ENCODE assay signal across 8 mouse cellular contexts in genomic region chrX:7947108-7947899, GRCm38 (mm10). TPM values are rescaled to one million over a fixed set of nuclear protein-coding genes. Genes with fewer than 3 reads are reported as not detected.
DNase-seq lines count a peak whose midpoint lies in the region; ATAC-seq and TF ChIP-seq lines count a peak whose summit lies in the region.

Hdac6 (minus strand) TSS chrX:7947889.

- DNase-seq in gastrocnemius, adult 2 months, result no peak
- DNase-seq in gastrocnemius, postnatal 10 days, result no peak
- DNase-seq in Muller cell, postnatal 12 days (ENCODE audit: inconsistent ontology term), result peak; percentile 37
- no peak for DNase-seq in left cerebral cortex, adult 8-10 months (ENCODE audit: low spot score in 2 of 2)
- peak; percentile 24 for DNase-seq in neural tube, embryonic 10.5 days (ENCODE audit: extremely low spot score, low spot score)
- DNase-seq in adipocyte (ENCODE audit: low spot score), result no peak

- intact Hi-C loops in gastrocnemius, adult 2 months (cut with DNase I), result loop anchor here (5.0 kb wide), 1 partner anchor 100 kb away; no protein-coding TSS in a partner anchor

- H3K4me1 ChIP-seq in embryonic fibroblast, embryonic 13.5 days (ENCODE audit: control insufficient read depth, insufficient read depth, low read length), result no peaks in the 10 kb centered on the region
- H3K4me1 ChIP-seq in hindbrain, embryonic 12.5 days, result 0 out of 2 replicates have a peak, but pooled peaks cover 3% of the 10 kb centered on the region

- no peaks in the 10 kb centered on the region for H3K27me3 ChIP-seq in hindbrain, embryonic 12.5 days

- H3K36me3 ChIP-seq in hindbrain, embryonic 12.5 days, result 0 out of 2 replicates have a peak, but pooled peaks cover 2% of the 10 kb centered on the region

- TF ChIP-seq POLR2A in embryonic fibroblast, embryonic 13.5 days (IDR thresholded peaks at IDR 0.05; ENCODE audit: low read depth, low read length), result peak; percentile 73

- peak within 1 kb of the TSS; percentile 81 for H3K4me3 ChIP-seq in gastrocnemius, adult 2 months
- peak within 1 kb of the TSS; percentile 76 for H3K4me3 ChIP-seq in embryonic fibroblast, embryonic 13.5 days (ENCODE audit: insufficient read depth, low read length)
- H3K4me3 ChIP-seq in hindbrain, embryonic 12.5 days, result peak within 1 kb of the TSS; percentile 39

- no peak for TF ChIP-seq CTCF in gastrocnemius, adult 2 months (IDR thresholded peaks at IDR 0.05)
- no peak for TF ChIP-seq CTCF in embryonic fibroblast, embryonic 13.5 days (IDR thresholded peaks at IDR 0.05; ENCODE audit: borderline replicate concordance, insufficient read depth, low read length)

- peak within 1 kb of the TSS; percentile 58 for H3K9ac ChIP-seq in hindbrain, embryonic 12.5 days

- 23% methylated on average over 32 of the region's 37 CpGs for WGBS in hindbrain, embryonic 12.5 days

- H3K9me3 ChIP-seq in hindbrain, embryonic 12.5 days (replicated peaks), result no peaks in the 10 kb centered on the region

- peak within 1 kb of the TSS; percentile 55 for H3K4me2 ChIP-seq in hindbrain, embryonic 12.5 days (replicated peaks)

- peak within 1 kb of the TSS; percentile 76 for H3K27ac ChIP-seq in gastrocnemius, adult 2 months
- 0 out of 2 replicates have a peak within 1 kb of the TSS, but pooled peaks have one; percentile 9 for H3K27ac ChIP-seq in embryonic fibroblast, embryonic 13.5 days (ENCODE audit: insufficient read depth, low read length)
- H3K27ac ChIP-seq in hindbrain, embryonic 12.5 days, result peak within 1 kb of the TSS; percentile 52; the same call in 1 of the 2 replicates

- peak; percentile 98 for ATAC-seq in hindbrain, embryonic 12.5 days (ENCODE audit: low FRiP score)

RNA-seq across cellular contexts. Expression of gene Hdac6, which starts in this region (rescaled TPM):
- total RNA-seq in gastrocnemius, adult 2 months (2021), result 1 to 10 TPM; 4.0 to 4.4 TPM
- 1 to 10 TPM; 6.4 to 8.0 TPM for total RNA-seq in gastrocnemius, postnatal 10 days (2021)
- 21.2 and 27.6 TPM in 2 replicates for polyA plus RNA-seq in embryonic fibroblast, embryonic 13.5 days (2011; ENCODE audit: insufficient read length, low read depth, missing spikeins)
- 68.2 and 68.5 TPM in 2 replicates for polyA plus RNA-seq in hindbrain, embryonic 12.5 days (2016; fragmentation: Nextera tagmentation; extraction: Ambion mirVana)
- 10 to 100 TPM; 45.1 to 52.4 (median 46.9) TPM for total RNA-seq in left cerebral cortex, adult 8-10 months (2022)

Comparison
In these comparisons a context has a peak if more than half of its experiments do, and no peak if none do; other contexts are left out.
1. RNA of gene Hdac6 (total RNA-seq): 45.1 to 52.4 TPM in left cerebral cortex, adult 8-10 months; 6.4 to 8.0 TPM in gastrocnemius, postnatal 10 days and 4.0 to 4.4 TPM in gastrocnemius, adult 2 months; every median in the first group is over 4 times any median in the second.
2. DNase-seq: peak in Muller cell, postnatal 12 days (single experiment) and neural tube, embryonic 10.5 days (single experiment); none in gastrocnemius, adult 2 months (single experiment), gastrocnemius, postnatal 10 days (single experiment), left cerebral cortex, adult 8-10 months (0 of 2) and adipocyte (single experiment).
3. H3K27ac ChIP-seq: peak in every context shown above with its lines; median percentile 76 in gastrocnemius, adult 2 months; 52 in hindbrain, embryonic 12.5 days; 9 in embryonic fibroblast, embryonic 13.5 days.
4. Peak in every context shown above with its lines, with median percentiles within 50 percentile points of each other: H3K4me3 ChIP-seq.